Mouse (Mus musculus) E14TG2a.4 (cell line): ENCODE data around the gene Ndufa11.
A peak's percentile ranks its signal among the peaks of the same experiment; 100 is the strongest.

Experiments
- H3K27me3 ChIP-seq: 2 replicates; pipeline ENCODE4 v1.6.1; 2014; ENCODE audit warnings: low read length, control low read depth; ENCODE audit not compliant: insufficient read depth
- H3K36me3 ChIP-seq: 2 replicates; pipeline ENCODE4 v1.6.1; 2014; ENCODE audit warnings: low read length, control low read depth; ENCODE audit not compliant: insufficient read depth
- H3K4me1 ChIP-seq: replicated peaks from 2 replicates; pipeline ENCODE4 v1.6.1; 2014; ENCODE audit warnings: low read depth, low read length, control low read depth
- H3K4me3 ChIP-seq: replicated peaks from 2 replicates; pipeline ENCODE4 v1.5.1; 2014; ENCODE audit warnings: mild to moderate bottlenecking, low read length
- H3K9me3 ChIP-seq: 2 replicates; pipeline ENCODE4 v1.6.1; 2014; ENCODE audit warnings: low read length, control low read depth
- CTCF ChIP-seq: conservative IDR thresholded peaks from 2 replicates; pipeline ENCODE4 v1.5.1; 2014; ENCODE audit warnings: low read length
- NANOG ChIP-seq: IDR thresholded peaks from 2 replicates; pipeline ENCODE4 v1.6.1; 2014; ENCODE audit warnings: borderline replicate concordance, low read length, mixed read lengths
- POU5F1 ChIP-seq: IDR thresholded peaks from 2 replicates; pipeline ENCODE4 v1.6.1; 2014; ENCODE audit warnings: low read length, borderline replicate concordance

The Ndufa11 gene

GRCm38 (mm10) chr17:56767531-56768135 is 50.1 kb downstream of the Ndufa11 start:
- no peaks in the 10 kb centered on the region for H3K27me3 ChIP-seq
- TF ChIP-seq CTCF, result no peak
- TF ChIP-seq NANOG, result no peak
- no peak for TF ChIP-seq POU5F1
- peaks cover 49% of the 10 kb centered on the region for H3K36me3 ChIP-seq
- H3K4me3 ChIP-seq, result peak overlapping the region; percentile 61
- H3K4me1 ChIP-seq, result peaks cover 68% of the 10 kb centered on the region
- H3K9me3 ChIP-seq, result no peaks in the 10 kb centered on the region

DNA sequence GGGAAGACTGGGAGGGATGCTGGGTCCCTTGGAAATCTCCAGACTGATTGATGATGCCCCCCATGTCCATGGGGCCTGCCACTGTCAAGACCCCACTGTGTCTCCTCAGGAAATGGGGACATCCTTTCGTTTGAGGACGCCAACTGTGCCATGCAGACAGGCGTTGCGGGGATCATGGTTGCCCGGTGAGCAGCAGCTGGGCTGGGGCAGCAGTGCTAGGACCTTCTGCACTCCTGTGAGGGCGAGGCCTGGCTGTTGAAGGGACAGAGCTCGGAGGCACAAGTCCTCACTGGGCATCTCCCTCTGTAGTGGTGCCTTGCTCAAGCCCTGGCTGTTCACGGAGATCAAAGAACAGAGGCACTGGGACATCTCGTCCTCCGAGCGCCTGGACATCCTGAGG is 51.4 kb downstream of the Ndufa11 start:
- peaks cover 49% of the 10 kb centered on the region for H3K36me3 ChIP-seq
- peak overlapping the region; percentile 61; the same call in 1 of the 2 replicates for H3K4me3 ChIP-seq
- no peaks in the 10 kb centered on the region for H3K27me3 ChIP-seq
- TF ChIP-seq NANOG, result no peak
- TF ChIP-seq CTCF, result no peak
- no peak for TF ChIP-seq POU5F1
- peaks cover 69% of the 10 kb centered on the region for H3K4me1 ChIP-seq
- H3K9me3 ChIP-seq, result no peaks in the 10 kb centered on the region

- no peaks in the 10 kb centered on the region for H3K27me3 ChIP-seq
- peaks cover 69% of the 10 kb centered on the region for H3K4me1 ChIP-seq
- H3K9me3 ChIP-seq, result no peaks in the 10 kb centered on the region
- TF ChIP-seq NANOG (no peak), POU5F1 (no peak), CTCF (no peak)
- H3K4me3 ChIP-seq, result peak within 1 kb of the TSS; percentile 54
- peaks cover 49% of the 10 kb centered on the region for H3K36me3 ChIP-seq
Measured at GRCm38 (mm10) chr17:56769950-56770349, 52.4 kb downstream of the Ndufa11 start, which contains the start of gene Prr22. Prr22 (plus strand) TSS chr17:56770250.
